Mouse (Mus musculus) hindbrain, embryonic 15.5 days (tissue): Measurements from ENCODE around the gene Olfr275. TPM values are rescaled to one million over a fixed set of nuclear protein-coding genes. Genes with fewer than 3 reads are reported as not detected.
"Not testable (repeated sequence)": the region's sequence is repeated elsewhere in the genome, so short reads cannot be mapped to it uniquely, and the experiment has no call there.

Source experiments
- ATAC-seq: fragments of 200-750 bp; cut with Nextera tagmentation; 2 replicates; pipeline ENCODE4 v1.8.0; 2017; ENCODE audit warnings: low read depth, moderate number of reproducible peaks, moderate TSS enrichment; ENCODE audit not compliant: low FRiP score
- H3K27ac ChIP-seq: fragments of 300-500 bp; sonication (generic); replicated peaks from 2 replicates; pipeline ENCODE4 v1.5.1; 2015; ENCODE audit warnings: mild to moderate bottlenecking, inconsistent platforms
- H3K27me3 ChIP-seq: fragments of 300-500 bp; sonication (generic); 2 replicates; pipeline ENCODE4 v1.6.1; 2015; ENCODE audit warnings: control low read depth, inconsistent platforms
- H3K36me3 ChIP-seq: fragments of 300-500 bp; sonication (generic); 2 replicates; pipeline ENCODE4 v1.6.1; 2015; ENCODE audit warnings: control low read depth, inconsistent platforms
- H3K4me1 ChIP-seq: fragments of 300-500 bp; sonication (generic); replicated peaks from 2 replicates; pipeline ENCODE4 v1.6.1; 2015; ENCODE audit warnings: control low read depth, inconsistent platforms
- H3K4me2 ChIP-seq: fragments of 300-500 bp; sonication (generic); 2 replicates; pipeline ENCODE4 v1.6.1; 2015; ENCODE audit warnings: moderate library complexity, mild to moderate bottlenecking, inconsistent platforms
- H3K4me3 ChIP-seq: fragments of 300-500 bp; sonication (generic); 2 replicates; pipeline ENCODE4 v1.5.1; 2015; ENCODE audit warnings: mild to moderate bottlenecking, inconsistent platforms
- H3K9ac ChIP-seq: fragments of 300-500 bp; sonication (generic); 2 replicates; pipeline ENCODE4 v1.6.1; 2015; ENCODE audit warnings: inconsistent platforms
- H3K9me3 ChIP-seq: fragments of 300-500 bp; sonication (generic); 2 replicates; pipeline ENCODE4 v1.6.1; 2016; ENCODE audit warnings: control low read depth, inconsistent platforms
- WGBS: fragments of 180-500 bp; shearing (Covaris S2); methylation state at CpG from one replicate; pipeline ENCODE4 v1.1.7; 2015; 5-methylcytosine and 5-hydroxymethylcytosine counted together
- polyA plus RNA-seq: library from polyadenylated mRNA; unstranded; fragments of >200 nt; fragmentation: Nextera tagmentation; extraction: Ambion mirVana; gene quantifications from 2 replicates; pipeline ENCODE4 v1.2.1, GENCODE M21; 2015

Olfr275 gene
- not detected in 2 replicates for polyA plus RNA-seq

- Histone ChIP-seq H3K4me1 (no peaks in the 10 kb centered on the region), H3K27me3 (no peaks in the 10 kb centered on the region), H3K9ac (no peak within 1 kb of the TSS), H3K36me3 (no peaks in the 10 kb centered on the region), H3K4me3 (no peak within 1 kb of the TSS), H3K27ac (no peak within 1 kb of the TSS), H3K9me3 (no peaks in the 10 kb centered on the region), H3K4me2 (no peak within 1 kb of the TSS)
- no peak for ATAC-seq
- WGBS, result 92% methylated on average over 2 of the region's 2 CpGs
Measured at GRCm38 (mm10) chr4:52814304-52814703, at the start of gene Olfr275. Olfr275 (plus strand) TSS chr4:52814604.

- no peak for ATAC-seq
- H3K9ac ChIP-seq, result no peak overlapping the region
Measured at GRCm38 (mm10) chr4:52765612-52766011, 48.8 kb upstream of the Olfr275 start.

DNA sequence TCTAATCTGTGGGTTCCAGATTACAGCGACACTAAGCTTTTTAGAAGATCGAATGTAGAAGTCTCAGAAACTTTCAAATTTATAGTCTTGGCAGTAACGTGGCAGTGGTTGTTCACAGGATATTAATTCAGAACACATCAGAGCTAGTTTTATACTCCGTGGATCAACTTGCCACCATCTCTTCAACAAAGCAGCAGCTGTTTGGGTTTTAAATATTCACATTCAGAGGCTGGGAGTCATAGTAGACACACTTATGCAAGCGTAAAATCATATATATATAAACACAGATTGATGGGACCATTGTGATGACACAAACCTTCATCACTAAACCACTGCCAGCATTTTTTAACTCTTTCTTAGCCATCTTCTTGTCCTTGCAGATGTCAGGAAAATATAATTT, 42.2 kb upstream of the Olfr275 start:
- Histone ChIP-seq H3K9ac (no peak overlapping the region), H3K36me3 (no peaks in the 10 kb centered on the region), H3K9me3 (no peaks in the 10 kb centered on the region; the same call in 1 of the 2 replicates), H3K4me1 (no peaks in the 10 kb centered on the region), H3K4me2 (no peak overlapping the region), H3K27me3 (no peaks in the 10 kb centered on the region), H3K27ac (no peak overlapping the region), H3K4me3 (no peak overlapping the region)
- ATAC-seq, result no peak
- 75% methylated on average over 5 of the region's 5 CpGs for WGBS

More at GRCm38 (mm10) chr4:52765612-52766011, 48.8 kb upstream of the Olfr275 start:
- no peaks in the 10 kb centered on the region for H3K36me3 ChIP-seq
- no peak overlapping the region for H3K27ac ChIP-seq
- 80% methylated on average over 6 of the region's 6 CpGs for WGBS
- H3K4me2 ChIP-seq, result no peak overlapping the region
- H3K4me3 ChIP-seq, result no peak overlapping the region
- H3K4me1 ChIP-seq, result no peaks in the 10 kb centered on the region
- no peaks in the 10 kb centered on the region for H3K9me3 ChIP-seq
- H3K27me3 ChIP-seq, result no peaks in the 10 kb centered on the region

- ATAC-seq, result no peak
- 91% methylated on average over 3 of the region's 3 CpGs for WGBS
Measured at GRCm38 (mm10) chr4:52800013-52800412, 14.4 kb upstream of the Olfr275 start.

DNA sequence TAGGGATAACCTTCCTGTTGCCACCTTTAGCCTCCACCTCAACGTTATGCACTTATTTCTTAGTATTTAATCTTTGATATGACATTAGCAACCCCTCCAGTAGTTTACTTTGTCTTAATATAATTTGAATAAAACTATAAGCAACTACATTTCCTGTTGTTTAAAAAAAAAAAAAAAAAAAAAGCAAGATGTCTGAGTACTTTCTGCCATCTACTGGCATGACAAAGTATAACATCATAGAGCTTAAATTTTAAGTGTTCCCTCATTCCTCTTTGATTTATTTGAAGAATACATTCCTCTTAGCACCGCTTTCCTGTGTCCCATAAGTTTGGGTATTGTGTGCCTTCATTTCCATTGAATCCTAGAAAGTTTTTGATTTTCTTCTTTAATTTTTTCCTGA, 2.5 kb upstream of the Olfr275 start:
- Histone ChIP-seq H3K9ac (no peak overlapping the region), H3K36me3 (no peaks in the 10 kb centered on the region), H3K27me3 (no peaks in the 10 kb centered on the region), H3K9me3 (no peaks in the 10 kb centered on the region), H3K4me2 (no peak overlapping the region), H3K4me1 (no peaks in the 10 kb centered on the region), H3K4me3 (no peak overlapping the region), H3K27ac (no peak overlapping the region)
- no peak for ATAC-seq
- 38% methylated on average over 2 of the region's 2 CpGs for WGBS

More at GRCm38 (mm10) chr4:52800013-52800412, 14.4 kb upstream of the Olfr275 start:
- H3K27ac ChIP-seq, result no peak overlapping the region
- H3K9me3 ChIP-seq, result no peaks in the 10 kb centered on the region
- H3K4me3 ChIP-seq, result no peak overlapping the region
- H3K4me1 ChIP-seq, result no peaks in the 10 kb centered on the region
- H3K4me2 ChIP-seq, result no peak overlapping the region
- H3K9ac ChIP-seq, result no peak overlapping the region
- no peaks in the 10 kb centered on the region for H3K36me3 ChIP-seq
- H3K27me3 ChIP-seq, result no peaks in the 10 kb centered on the region

DNA sequence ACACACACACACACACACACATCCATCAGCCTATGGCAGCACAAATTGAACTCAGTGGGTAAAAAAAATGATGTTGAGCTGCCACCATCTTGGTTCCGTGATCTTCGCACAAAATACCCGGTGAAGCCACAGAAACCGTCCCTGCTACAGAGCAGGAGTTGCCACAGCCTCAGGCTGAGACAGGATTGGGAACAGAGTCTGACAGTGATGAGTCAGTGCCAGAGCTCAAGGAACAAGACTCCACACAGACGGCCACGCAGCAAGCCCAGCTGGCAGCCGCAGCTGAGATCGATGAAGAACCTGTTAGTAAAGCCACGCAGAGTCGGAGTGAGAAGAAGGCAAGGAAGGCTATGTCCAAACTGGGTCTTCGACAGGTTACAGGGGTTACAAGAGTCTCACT, 7.0 kb downstream of the Olfr275 start:
- H3K27me3 ChIP-seq, result no peaks in the 10 kb centered on the region
- ATAC-seq, result no peak
- 95% methylated on average over 11 of the region's 11 CpGs for WGBS

DNA sequence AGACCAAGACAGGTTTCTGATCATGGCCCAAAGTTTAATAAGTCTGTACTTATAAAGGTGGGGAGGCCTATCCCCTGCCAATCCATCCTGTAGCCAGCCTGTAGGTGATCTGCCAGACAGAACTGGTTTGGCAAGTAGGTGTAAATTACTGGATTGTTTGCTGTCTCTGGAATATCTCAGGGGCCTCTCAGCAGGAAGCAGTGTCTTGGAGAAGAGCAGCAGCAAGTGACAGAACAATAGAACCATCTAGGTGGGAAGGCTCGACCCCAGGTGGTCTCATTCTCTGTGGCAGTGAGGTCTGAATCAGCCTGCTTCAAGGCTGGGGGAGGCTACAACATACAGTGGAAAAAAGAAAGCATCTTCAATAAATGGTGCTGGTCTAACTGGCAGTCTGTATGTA, 31.0 kb downstream of the Olfr275 start:
- H3K4me1 ChIP-seq, H3K36me3 ChIP-seq, H3K27me3 ChIP-seq, H3K9ac ChIP-seq, H3K4me2 ChIP-seq, ATAC-seq, H3K4me3 ChIP-seq, H3K9me3 ChIP-seq, H3K27ac ChIP-seq: not testable (repeated sequence)
- WGBS, result 67% methylated on average over 1 of the region's 1 CpGs

More for the DNA sequence above, 7.0 kb downstream of the Olfr275 start:
- no peak overlapping the region for H3K9ac ChIP-seq
- no peak overlapping the region for H3K4me3 ChIP-seq
- H3K4me2 ChIP-seq, result no peak overlapping the region
- no peaks in the 10 kb centered on the region for H3K9me3 ChIP-seq
- no peak overlapping the region for H3K27ac ChIP-seq
- no peaks in the 10 kb centered on the region for H3K4me1 ChIP-seq
- no peaks in the 10 kb centered on the region for H3K36me3 ChIP-seq

DNA sequence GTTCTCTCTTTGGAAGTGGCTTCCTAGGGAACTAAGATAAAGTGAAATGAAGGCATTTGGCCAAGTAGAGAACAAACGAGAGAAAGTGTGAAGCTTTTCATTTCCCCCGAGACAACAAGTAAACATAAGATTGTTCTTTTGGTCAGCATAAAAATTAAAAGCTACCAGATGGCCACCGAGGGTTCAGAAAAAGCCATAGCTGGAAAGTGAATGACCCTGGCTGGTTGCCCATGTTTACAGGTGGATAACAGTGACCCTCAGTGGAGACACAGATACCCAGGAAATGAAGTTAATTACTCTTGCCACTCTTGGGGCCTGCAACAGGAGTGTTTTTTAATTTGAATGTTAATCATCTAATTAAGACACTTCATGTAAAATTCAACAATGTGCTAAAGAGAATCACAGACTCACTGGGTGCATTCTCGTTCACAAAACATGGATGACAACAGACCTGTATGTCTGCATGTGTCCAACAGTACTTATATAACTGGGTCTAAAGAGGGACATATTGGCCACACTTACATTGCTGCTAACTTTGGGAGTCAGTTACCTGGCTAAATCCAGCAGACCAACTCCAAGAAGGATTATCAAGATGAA, 34.7 kb downstream of the Olfr275 start:
- Histone ChIP-seq H3K9ac (no peak overlapping the region), H3K4me2 (no peak overlapping the region), H3K9me3 (no peaks in the 10 kb centered on the region), H3K27me3 (no peaks in the 10 kb centered on the region), H3K36me3 (no peaks in the 10 kb centered on the region), H3K4me3 (no peak overlapping the region), H3K27ac (no peak overlapping the region), H3K4me1 (no peaks in the 10 kb centered on the region)
- peak; percentile 51; the same call in 1 of the 2 replicates for ATAC-seq
- WGBS, result 40% methylated on average over 4 of the region's 4 CpGs

DNA sequence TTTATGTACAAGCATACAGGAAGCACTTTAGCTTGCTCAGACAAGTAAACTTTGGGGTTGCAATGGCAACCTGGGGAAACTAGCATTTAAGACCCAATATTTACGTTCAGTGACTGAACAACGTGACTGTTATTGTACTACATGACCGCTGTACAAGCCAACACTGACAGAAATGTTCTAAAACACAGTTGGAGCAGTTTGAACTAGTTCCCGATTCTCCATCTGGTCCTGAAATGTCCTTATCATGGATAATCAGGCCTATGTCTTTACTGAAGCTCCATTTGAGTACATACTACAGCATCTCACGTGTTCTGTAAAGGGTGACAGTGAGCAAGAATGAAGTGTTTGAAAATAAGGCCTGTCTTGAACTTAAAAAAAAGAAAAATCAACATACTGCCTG, 35.3 kb downstream of the Olfr275 start:
- Histone ChIP-seq H3K36me3 (no peaks in the 10 kb centered on the region), H3K9me3 (no peaks in the 10 kb centered on the region), H3K4me3 (no peak overlapping the region), H3K27me3 (no peaks in the 10 kb centered on the region), H3K4me1 (no peaks in the 10 kb centered on the region), H3K9ac (no peak overlapping the region), H3K27ac (no peak overlapping the region), H3K4me2 (no peak overlapping the region)
- WGBS, result 86% methylated on average over 5 of the region's 5 CpGs
- ATAC-seq, result no peak

GRCm38 (mm10) chr4:52859136-52859535, 44.7 kb downstream of the Olfr275 start, which contains the start of gene Olfr273:
Olfr273 (minus strand) TSS chr4:52859236.
- no peak within 1 kb of the TSS for H3K9ac ChIP-seq
- no peaks in the 10 kb centered on the region for H3K27me3 ChIP-seq
- no peak within 1 kb of the TSS for H3K27ac ChIP-seq
- H3K4me2 ChIP-seq, result no peak within 1 kb of the TSS
- H3K4me3 ChIP-seq, result no peak within 1 kb of the TSS
- H3K4me1 ChIP-seq, result no peaks in the 10 kb centered on the region
- no peaks in the 10 kb centered on the region for H3K9me3 ChIP-seq
- WGBS, result 71% methylated on average over 1 of the region's 1 CpGs
- no peaks in the 10 kb centered on the region for H3K36me3 ChIP-seq
- no peak for ATAC-seq

- H3K4me3 ChIP-seq, result no peak overlapping the region
- no peaks in the 10 kb centered on the region for H3K27me3 ChIP-seq
- H3K9me3 ChIP-seq, result no peaks in the 10 kb centered on the region
- ATAC-seq, result no peak
- no peaks in the 10 kb centered on the region for H3K4me1 ChIP-seq
- H3K36me3 ChIP-seq, result no peaks in the 10 kb centered on the region
- no peak overlapping the region for H3K9ac ChIP-seq
- WGBS, result 92% methylated on average over 9 of the region's 9 CpGs
- H3K4me2 ChIP-seq, result no peak overlapping the region
- no peak overlapping the region for H3K27ac ChIP-seq
Measured at GRCm38 (mm10) chr4:52864156-52864555, 49.8 kb downstream of the Olfr275 start.
